Mouse (Mus musculus): ENCODE results near the gene G6pd2. TPM values are rescaled to one million over a fixed set of nuclear protein-coding genes. Genes with fewer than 3 reads are reported as not detected.

The G6pd2 gene
- polyA plus RNA-seq (2015; fragmentation: Nextera tagmentation; extraction: Ambion mirVana), result not detected in 2 replicates

DNA sequence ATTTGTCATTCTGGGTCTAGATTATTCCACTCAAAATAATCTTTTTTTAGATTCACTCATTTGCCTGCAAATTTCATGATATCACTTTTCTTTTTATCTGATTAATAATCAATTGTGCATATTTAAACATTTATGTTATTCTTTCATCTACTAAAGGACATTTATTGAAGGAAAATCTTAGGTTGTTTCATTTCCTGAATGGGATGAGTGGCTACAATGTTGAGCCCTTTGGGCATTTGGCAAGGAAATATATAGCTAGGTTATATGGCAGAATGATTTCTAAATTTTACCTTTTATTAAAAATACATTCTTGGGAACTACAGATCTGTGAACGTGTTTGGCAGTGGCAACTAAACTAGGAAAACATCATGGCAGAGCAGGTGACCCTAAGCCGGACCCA is at the start of gene G6pd2:
Gene G6pd2, plus strand, starts transcription at position 301 of the 400 bp plus-strand sequence.
- no peak within 1 kb of the TSS for H3K4me2 ChIP-seq
- no peak for ATAC-seq (ENCODE audit: extremely low read depth, insufficient number of reproducible peaks, low FRiP score, low TSS enrichment)
- no peak within 1 kb of the TSS for H3K27ac ChIP-seq (replicated peaks)
- H3K4me1 ChIP-seq, result no peaks in the 10 kb centered on the region
- H3K36me3 ChIP-seq, result no peaks in the 10 kb centered on the region
- H3K9me3 ChIP-seq, result peaks cover 3% of the 10 kb centered on the region; the same call in 1 of the 2 replicates
- H3K27me3 ChIP-seq (replicated peaks), result no peaks in the 10 kb centered on the region
- 82% methylated on average over 2 of the region's 2 CpGs for WGBS
- H3K4me3 ChIP-seq, result no peak within 1 kb of the TSS
- no peak within 1 kb of the TSS for H3K9ac ChIP-seq

DNA sequence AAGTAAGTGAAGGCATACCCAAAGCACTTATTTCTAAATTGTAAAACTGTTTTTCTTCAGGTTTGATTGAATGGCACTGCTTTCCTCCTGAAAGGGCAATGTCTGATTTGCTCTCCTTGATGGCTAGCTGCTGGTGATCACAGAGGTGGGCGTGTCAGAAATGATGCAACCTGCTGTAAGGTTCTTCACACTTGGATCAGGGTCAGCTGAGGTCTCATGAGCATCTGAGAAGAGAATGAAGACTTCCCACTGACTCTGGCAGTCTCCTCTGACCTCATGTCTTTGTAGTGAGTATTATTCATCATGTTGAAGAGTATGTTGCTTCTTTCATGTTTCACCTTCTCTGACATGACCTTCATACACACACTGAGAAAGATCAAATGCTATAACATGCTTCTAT is 44.4 kb upstream of the G6pd2 start:
- no peak overlapping the region for H3K4me3 ChIP-seq
- 44% methylated on average over 1 of the region's 1 CpGs for WGBS
- H3K4me1 ChIP-seq, result no peaks in the 10 kb centered on the region
- no peak for ATAC-seq (ENCODE audit: extremely low read depth, insufficient number of reproducible peaks, low FRiP score, low TSS enrichment)
- H3K4me2 ChIP-seq, result no peak overlapping the region
- H3K9ac ChIP-seq, result no peak overlapping the region
- H3K9me3 ChIP-seq, result no peaks in the 10 kb centered on the region; the same call in 1 of the 2 replicates
- no peaks in the 10 kb centered on the region for H3K27me3 ChIP-seq (replicated peaks)
- H3K27ac ChIP-seq (replicated peaks), result no peak overlapping the region
- H3K36me3 ChIP-seq, result no peaks in the 10 kb centered on the region

DNA sequence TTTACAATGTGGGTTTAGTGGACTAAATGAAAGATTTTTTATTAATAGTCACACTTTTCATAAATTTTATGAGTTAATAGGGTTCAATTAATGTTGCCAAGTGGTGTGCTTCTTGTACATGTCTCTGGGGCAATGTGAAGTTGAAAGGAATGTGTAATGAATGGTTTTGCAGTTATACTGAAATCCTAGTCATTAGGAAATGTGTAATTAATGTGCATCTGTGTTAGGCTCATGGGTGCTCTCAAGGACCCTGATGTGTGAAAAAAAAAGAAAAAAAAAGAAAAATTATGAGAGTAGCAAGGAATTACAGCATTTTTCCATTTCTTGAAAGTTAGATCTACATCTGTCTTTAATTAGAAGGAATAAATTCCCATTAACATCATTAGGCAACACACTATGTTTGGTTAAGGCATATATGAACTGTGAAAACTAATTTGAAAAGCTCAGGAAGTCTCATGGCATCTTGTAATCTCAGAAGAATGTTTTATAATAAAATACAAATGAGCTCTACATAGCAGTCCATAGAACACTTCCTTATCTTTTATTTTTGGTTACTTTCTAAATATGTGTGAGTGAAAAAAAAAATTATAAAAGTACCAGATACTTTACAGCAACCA is 24.4 kb downstream of the G6pd2 start:
- Histone ChIP-seq H3K4me3 (no peak overlapping the region), H3K9ac (no peak overlapping the region), H3K4me2 (no peak overlapping the region), H3K27me3 (replicated peaks) (no peaks in the 10 kb centered on the region), H3K36me3 (no peaks in the 10 kb centered on the region), H3K9me3 (no peaks in the 10 kb centered on the region), H3K4me1 (no peaks in the 10 kb centered on the region), H3K27ac (replicated peaks) (no peak overlapping the region)
- ATAC-seq (ENCODE audit: extremely low read depth, insufficient number of reproducible peaks, low FRiP score, low TSS enrichment), result no peak

DNA sequence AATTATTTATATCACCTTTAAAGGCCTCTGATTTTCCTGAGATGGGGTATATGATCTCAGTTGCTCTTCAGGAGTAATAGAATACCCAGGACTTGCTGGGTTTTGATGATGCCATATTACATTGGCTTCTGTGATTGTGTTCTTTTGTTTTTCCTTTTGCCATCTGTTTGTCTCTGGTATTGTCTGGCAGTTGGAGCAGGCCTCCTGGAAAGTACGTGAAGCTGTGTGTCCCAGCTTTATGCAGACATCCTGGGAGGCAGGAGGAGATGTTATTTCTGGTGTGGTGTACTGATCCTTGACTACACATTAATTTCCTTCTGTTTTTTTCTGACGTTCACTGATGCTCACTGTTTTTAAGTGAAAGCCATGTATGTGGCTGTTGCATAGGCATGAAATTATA is 35.3 kb downstream of the G6pd2 start:
- no peak for ATAC-seq (ENCODE audit: extremely low read depth, insufficient number of reproducible peaks, low FRiP score, low TSS enrichment)
- H3K9ac ChIP-seq, result no peak overlapping the region
- no peaks in the 10 kb centered on the region for H3K36me3 ChIP-seq
- no peaks in the 10 kb centered on the region for H3K27me3 ChIP-seq (replicated peaks)
- H3K4me2 ChIP-seq, result no peak overlapping the region
- WGBS, result 55% methylated on average over 2 of the region's 2 CpGs
- H3K9me3 ChIP-seq, result no peaks in the 10 kb centered on the region
- no peaks in the 10 kb centered on the region for H3K4me1 ChIP-seq
- H3K27ac ChIP-seq (replicated peaks), result no peak overlapping the region
- no peak overlapping the region for H3K4me3 ChIP-seq
